In genomic region chr4:62207851-62208695, GRCm38 (mm10) we compare ENCODE assay signal across 8 mouse cellular contexts. TPM values are rescaled to one million over a fixed set of nuclear protein-coding genes. Genes with fewer than 3 reads are reported as not detected.
A peak's percentile ranks its signal among the peaks of the same experiment; 100 is the strongest.
DNase-seq lines count a peak whose midpoint lies in the region; ATAC-seq and TF ChIP-seq lines count a peak whose summit lies in the region.

No protein-coding gene starts in this region.

- H3K9ac ChIP-seq in forebrain, embryonic 16.5 days (replicated peaks; ENCODE audit: low read depth, low read length): peak overlapping the region; percentile 69
- H3K9ac ChIP-seq in liver, embryonic 15.5 days: no peak overlapping the region

- peak overlapping the region; percentile 83 for H3K27ac ChIP-seq in forebrain, embryonic 16.5 days (ENCODE audit: low read length)
- peak overlapping the region; percentile 38; the same call in 1 of the 2 replicates for H3K27ac ChIP-seq in liver, embryonic 15.5 days (replicated peaks)
- H3K27ac ChIP-seq in olfactory bulb, adult 2 months (ENCODE audit: insufficient read depth, low read depth, low read length): peak overlapping the region; percentile 91

- intact Hi-C loops in heart, postnatal 14 days (cut with DNase I): loop anchor here (10.0 kb wide), 1 partner anchor 197 kb away; the partner anchor contains the start of genes Cdc26 and Prpf4

- peaks cover 16% of the 10 kb centered on the region for H3K36me3 ChIP-seq in forebrain, embryonic 16.5 days (ENCODE audit: control insufficient read depth, insufficient read depth)
- H3K36me3 ChIP-seq in liver, embryonic 15.5 days (replicated peaks): no peaks in the 10 kb centered on the region

- no peak; the same call in 1 of the 2 replicates for TF ChIP-seq CTCF in olfactory bulb, adult 2 months (IDR thresholded peaks at IDR 0.05; ENCODE audit: insufficient read depth, low read depth, low read length)

- peak overlapping the region; percentile 70 for H3K4me2 ChIP-seq in forebrain, embryonic 16.5 days (ENCODE audit: low read length)
- peak overlapping the region; percentile 50 for H3K4me2 ChIP-seq in liver, embryonic 15.5 days

- under 1% methylated on average over 45 of the region's 45 CpGs for WGBS in forebrain, embryonic 16.5 days
- WGBS in liver, embryonic 15.5 days (ENCODE audit: insufficient replicate concordance): 2% methylated on average over 45 of the region's 45 CpGs
- WGBS in olfactory bulb, adult 2 months: under 1% methylated on average over 45 of the region's 45 CpGs

- peak; percentile 98 for ATAC-seq in forebrain, embryonic 16.5 days
- peak; percentile 67 for ATAC-seq in liver, embryonic 15.5 days (ENCODE audit: insufficient read depth)

- TF ChIP-seq POLR2A in olfactory bulb, adult 2 months (IDR thresholded peaks at IDR 0.05; ENCODE audit: insufficient read depth, low read depth, low read length): peak; percentile 56

- H3K9me3 ChIP-seq in forebrain, embryonic 16.5 days (ENCODE audit: control insufficient read depth, low read length): no peaks in the 10 kb centered on the region
- no peaks in the 10 kb centered on the region for H3K9me3 ChIP-seq in liver, embryonic 15.5 days (replicated peaks)

- DNase-seq in ES-CJ7 (ENCODE audit: low read depth, low spot score): peak; percentile 81
- peak; percentile 88 for DNase-seq in cerebellum, adult 11-12 months
- DNase-seq in heart, postnatal 14 days: peak; percentile 89 to 92
- DNase-seq in layer of hippocampus, adult 11-12 months (ENCODE audit: low spot score): peak; percentile 92
- peak; percentile 83 to 92 for DNase-seq in urinary bladder, adult 18-20 months (ENCODE audit: low spot score in 2 of 2)

- no peaks in the 10 kb centered on the region for H3K27me3 ChIP-seq in forebrain, embryonic 16.5 days (replicated peaks; ENCODE audit: control insufficient read depth, insufficient read depth, low read length)
- peaks cover 24% of the 10 kb centered on the region for H3K27me3 ChIP-seq in liver, embryonic 15.5 days

- peak overlapping the region; percentile 57 for H3K4me3 ChIP-seq in forebrain, embryonic 16.5 days (replicated peaks; ENCODE audit: low read length)
- peak overlapping the region; percentile 58 for H3K4me3 ChIP-seq in liver, embryonic 15.5 days (replicated peaks)
- peak overlapping the region; percentile 96 for H3K4me3 ChIP-seq in olfactory bulb, adult 2 months (ENCODE audit: insufficient read depth, low read depth, low read length)

- H3K4me1 ChIP-seq in forebrain, embryonic 16.5 days (replicated peaks; ENCODE audit: control insufficient read depth, insufficient read depth, low read length): peaks cover 12% of the 10 kb centered on the region
- no peaks in the 10 kb centered on the region for H3K4me1 ChIP-seq in liver, embryonic 15.5 days (replicated peaks)
- no peaks in the 10 kb centered on the region for H3K4me1 ChIP-seq in olfactory bulb, adult 2 months (ENCODE audit: control insufficient read depth, insufficient read depth, low read length)

RNA-seq across cellular contexts. Expression of gene Zfp37, which starts 22.8 kb away (rescaled TPM):
- 22.8 and 22.9 TPM in 2 replicates for polyA plus RNA-seq in forebrain, embryonic 16.5 days (2015; fragmentation: Nextera tagmentation; extraction: Ambion mirVana)
- total RNA-seq in heart, postnatal 14 days (2021): 1 to 10 TPM; 2.3 to 2.8 TPM
- 0.31 and 0.43 TPM in 2 replicates for polyA plus RNA-seq in liver, embryonic 15.5 days (2015; fragmentation: Nextera tagmentation; extraction: Ambion mirVana)
- polyA plus RNA-seq in olfactory bulb, adult 2 months (2012; ENCODE audit: insufficient read depth, insufficient read length, low replicate concordance, missing spikeins): not detected in 2 replicates

RNA-seq across cellular contexts. Expression of gene Slc31a2, which starts 54.3 kb away (rescaled TPM):
- 13.0 and 15.6 TPM in 2 replicates for polyA plus RNA-seq in forebrain, embryonic 16.5 days (2015; fragmentation: Nextera tagmentation; extraction: Ambion mirVana)
- 10 to 100 TPM; 16.2 to 17.2 TPM for total RNA-seq in heart, postnatal 14 days (2021)
- polyA plus RNA-seq in liver, embryonic 15.5 days (2015; fragmentation: Nextera tagmentation; extraction: Ambion mirVana): 9.1 and 9.8 TPM in 2 replicates
- polyA plus RNA-seq in olfactory bulb, adult 2 months (2012; ENCODE audit: insufficient read depth, insufficient read length, low replicate concordance, missing spikeins): not detected in 2 replicates

RNA-seq across cellular contexts. Expression of gene Mup21, which starts 57.4 kb away (rescaled TPM):
- polyA plus RNA-seq in forebrain, embryonic 16.5 days (2015; fragmentation: Nextera tagmentation; extraction: Ambion mirVana): not detected in 2 replicates
- total RNA-seq in heart, postnatal 14 days (2021): not detected
- 0.18 TPM in 1 of 2 replicates, not detected in the other for polyA plus RNA-seq in liver, embryonic 15.5 days (2015; fragmentation: Nextera tagmentation; extraction: Ambion mirVana)
- not detected in 2 replicates for polyA plus RNA-seq in olfactory bulb, adult 2 months (2012; ENCODE audit: insufficient read depth, insufficient read length, low replicate concordance, missing spikeins)

Comparison
In these comparisons a context has a peak if more than half of its experiments do, and no peak if none do; other contexts are left out.
1. Peak in every context shown above with its lines: DNase-seq, ATAC-seq, H3K4me3 ChIP-seq and H3K27ac ChIP-seq.
2. H3K27ac ChIP-seq: peak in every context shown above with its lines; median percentile 91 in olfactory bulb, adult 2 months; 83 in forebrain, embryonic 16.5 days; 38 in liver, embryonic 15.5 days.
3. RNA of gene Slc31a2, which starts 54.3 kb away (polyA plus RNA-seq): 13.0 to 15.6 TPM in forebrain, embryonic 16.5 days and 9.1 to 9.8 TPM in liver, embryonic 15.5 days; not detected in olfactory bulb, adult 2 months; every median in the first group is over 10 times any median in the second.